Mouse (Mus musculus) central nervous system, embryonic 14 days (tissue): ENCODE measurements around the gene Olfr1029. TPM values are rescaled to one million over a fixed set of nuclear protein-coding genes. Genes with fewer than 3 reads are reported as not detected.

Experiments
- polyA plus RNA-seq: library from polyadenylated mRNA; depleted of rRNA; stranded (reverse); fragments of >200 nt; gene quantifications from 2 replicates; pipeline ENCODE4 v1.2.3, GENCODE M21; 2012; rRNA removed

The Olfr1029 gene
- polyA plus RNA-seq, result not detected in 2 replicates

GRCm38 (mm10) chr2:85973595-85973994, at the start of gene Olfr1029:
Gene Olfr1029, plus strand, starts transcription at chr2:85973895.

GRCm38 (mm10) chr2:85950137-85950536, 23.6 kb upstream of the Olfr1029 start, which contains the start of gene Olfr1028:
Gene Olfr1028, plus strand, starts transcription at chr2:85950437.

GRCm38 (mm10) chr2:85978976-85979375, 5.3 kb downstream of the Olfr1029 start, which contains the start of gene Olfr1030:
Gene Olfr1030, plus strand, starts transcription at chr2:85979276.

GRCm38 (mm10) chr2:85990004-85990403, 16.3 kb downstream of the Olfr1029 start, which contains the start of gene Olfr1031:
Gene Olfr1031, plus strand, starts transcription at chr2:85990304.

DNA sequence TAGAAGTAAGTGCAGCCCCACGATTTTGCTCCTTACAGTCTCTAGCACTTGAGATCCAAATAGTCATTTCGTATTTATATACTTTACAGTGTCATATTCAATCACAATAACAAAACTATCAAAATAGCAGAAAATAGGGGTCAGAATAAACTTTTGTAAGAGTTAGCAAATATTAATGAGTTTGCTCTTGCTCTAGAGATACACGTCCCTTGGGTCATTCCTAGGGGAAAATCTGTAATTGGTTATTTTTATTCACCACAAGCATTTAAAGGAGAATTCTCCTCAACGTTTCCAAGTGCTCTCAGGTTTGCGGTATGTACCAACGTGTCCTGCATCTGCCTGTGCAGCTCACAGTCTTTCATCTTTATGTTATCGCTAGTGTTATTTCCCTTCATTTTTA, 31.5 kb downstream of the Olfr1029 start, which contains the start of gene Olfr1032:
Gene Olfr1032 (plus strand): TSS at position 301 of the 400 bp plus-strand sequence.

DNA sequence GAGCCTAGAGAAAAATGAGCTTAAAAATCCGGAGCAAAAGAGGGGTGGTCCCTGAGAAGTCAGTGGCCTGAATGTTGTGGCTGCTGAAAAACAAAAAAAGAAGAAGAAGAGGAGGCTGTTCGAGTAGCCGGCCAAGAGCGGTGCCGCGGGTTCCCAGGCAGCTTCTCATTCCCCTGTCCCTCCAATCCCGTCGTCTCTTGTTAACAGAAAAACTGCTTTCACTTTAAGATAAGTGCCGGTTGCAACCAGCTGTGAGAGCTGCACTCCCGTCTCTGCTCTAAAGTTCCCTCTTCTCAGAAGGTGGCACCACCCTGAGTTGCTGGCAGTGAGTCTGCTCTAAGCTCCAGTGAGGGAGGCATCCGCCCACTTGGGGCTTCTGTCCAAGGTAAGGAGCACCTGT, 46.7 kb downstream of the Olfr1029 start, which contains the start of gene Olfr1033:
Gene Olfr1033 (plus strand): TSS at position 228 of the 400 bp plus-strand sequence.

Other genes starting within 250 kb of the Olfr1029 start
- not detected in 2 replicates for gene Olfr1012, start 211.1 kb upstream of the Olfr1029 start, polyA plus RNA-seq
- not detected in 2 replicates for gene Olfr1013, start 206.8 kb upstream of the Olfr1029 start, polyA plus RNA-seq
- not detected in 2 replicates for gene Olfr1014, start 201.2 kb upstream of the Olfr1029 start, polyA plus RNA-seq
- gene Olfr1015, start 191.9 kb upstream of the Olfr1029 start, polyA plus RNA-seq, result not detected in 2 replicates
- gene Olfr1016, start 171.4 kb upstream of the Olfr1029 start, polyA plus RNA-seq, result not detected in 2 replicates
- gene Olfr1018, start 155.4 kb upstream of the Olfr1029 start, polyA plus RNA-seq, result not detected in 2 replicates
- gene Olfr1019, start 128.4 kb upstream of the Olfr1029 start, polyA plus RNA-seq, result not detected in 2 replicates
- gene Olfr1020, start 126.9 kb upstream of the Olfr1029 start, polyA plus RNA-seq, result not detected in 2 replicates
- gene Olfr1022, start 105.3 kb upstream of the Olfr1029 start, polyA plus RNA-seq, result not detected in 2 replicates
- not detected in 2 replicates for gene Olfr1023, start 88.3 kb upstream of the Olfr1029 start, polyA plus RNA-seq
- not detected in 2 replicates for gene Olfr1024, start 68.8 kb upstream of the Olfr1029 start, polyA plus RNA-seq
- not detected in 2 replicates for gene Olfr1025-ps1, start 58.7 kb upstream of the Olfr1029 start, polyA plus RNA-seq
- gene Olfr1026, start 52.3 kb upstream of the Olfr1029 start, polyA plus RNA-seq, result not detected in 2 replicates
- gene Olfr1028, start 23.5 kb upstream of the Olfr1029 start, polyA plus RNA-seq, result not detected in 2 replicates
- not detected in 2 replicates for gene Olfr1030, start 5.4 kb downstream of the Olfr1029 start, polyA plus RNA-seq
- gene Olfr1031, start 16.4 kb downstream of the Olfr1029 start, polyA plus RNA-seq, result not detected in 2 replicates
- gene Olfr1032, start 31.6 kb downstream of the Olfr1029 start, polyA plus RNA-seq, result not detected in 2 replicates
- 0.02 and 0.25 TPM in 2 replicates for gene Olfr1033, start 46.7 kb downstream of the Olfr1029 start, polyA plus RNA-seq
- 0.04 TPM in 1 of 2 replicates, not detected in the other for gene Olfr1034, start 72.0 kb downstream of the Olfr1029 start, polyA plus RNA-seq
- gene Olfr1036, start 100.1 kb downstream of the Olfr1029 start, polyA plus RNA-seq, result not detected in 2 replicates
- not detected in 2 replicates for gene Olfr1037, start 113.5 kb downstream of the Olfr1029 start, polyA plus RNA-seq
- not detected in 2 replicates for gene Olfr1039, start 162.0 kb downstream of the Olfr1029 start, polyA plus RNA-seq
- not detected in 2 replicates for gene Olfr1040, start 172.8 kb downstream of the Olfr1029 start, polyA plus RNA-seq
- gene Olfr1042, start 187.9 kb downstream of the Olfr1029 start, polyA plus RNA-seq, result not detected in 2 replicates
- gene Olfr1043, start 193.6 kb downstream of the Olfr1029 start, polyA plus RNA-seq, result not detected in 2 replicates
- not detected in 2 replicates for gene Olfr1044, start 203.9 kb downstream of the Olfr1029 start, polyA plus RNA-seq
- gene Olfr52, start 211.8 kb downstream of the Olfr1029 start, polyA plus RNA-seq, result not detected in 2 replicates
- gene Olfr1045, start 229.1 kb downstream of the Olfr1029 start, polyA plus RNA-seq, result not detected in 2 replicates
- not detected in 2 replicates for gene Olfr1046, start 245.4 kb downstream of the Olfr1029 start, polyA plus RNA-seq